Mouse (Mus musculus) ES-Bruce4 (cell line): Measurements from ENCODE around the gene Gm17660. TPM values are rescaled to one million over a fixed set of nuclear protein-coding genes. Genes with fewer than 3 reads are reported as not detected.
A peak's percentile ranks its signal among the peaks of the same experiment; 100 is the strongest.

Experiments
- H3K27ac ChIP-seq: 2 replicates; pipeline ENCODE4 v1.5.1; 2012; ENCODE audit warnings: low read length, inconsistent platforms; ENCODE audit not compliant: insufficient read depth
- H3K27me3 ChIP-seq: 2 replicates; pipeline ENCODE4 v1.6.1; 2012; ENCODE audit warnings: mild to moderate bottlenecking, low read length, inconsistent platforms; ENCODE audit not compliant: control insufficient read depth, poor library complexity, insufficient read depth, severe bottlenecking
- H3K36me3 ChIP-seq: 2 replicates; pipeline ENCODE4 v1.6.1; 2012; ENCODE audit warnings: inconsistent platforms, mild to moderate bottlenecking, low read length, moderate library complexity; ENCODE audit not compliant: control insufficient read depth, poor library complexity, insufficient read depth, severe bottlenecking
- H3K4me1 ChIP-seq: one replicate; pipeline ENCODE4 v1.8.1; 2011; ENCODE audit warnings: low read length; ENCODE audit not compliant: control insufficient read depth, insufficient read depth
- H3K4me3 ChIP-seq: 2 replicates; pipeline ENCODE4 v1.5.1; 2011; ENCODE audit warnings: low read depth, mild to moderate bottlenecking, low read length
- H3K9ac ChIP-seq: 2 replicates; pipeline ENCODE4 v1.6.1; 2012; ENCODE audit warnings: low read depth, mild to moderate bottlenecking, inconsistent platforms; ENCODE audit not compliant: poor library complexity, severe bottlenecking
- H3K9me3 ChIP-seq: replicated peaks from 2 replicates; pipeline ENCODE4 v1.6.1; 2012; ENCODE audit warnings: mild to moderate bottlenecking, low read length, inconsistent platforms; ENCODE audit not compliant: control insufficient read depth, poor library complexity, insufficient read depth, severe bottlenecking
- CTCF ChIP-seq: IDR thresholded peaks from one replicate; pipeline ENCODE4 v1.8.1; 2011; ENCODE audit warnings: low read depth, low read length
- EP300 ChIP-seq: IDR thresholded peaks from 2 replicates; pipeline ENCODE4 v1.6.1; 2011; ENCODE audit warnings: low read depth, low read length; ENCODE audit not compliant: insufficient read depth
- POLR2A ChIP-seq: IDR thresholded peaks from one replicate; pipeline ENCODE4 v1.8.1; 2011; ENCODE audit warnings: low read length; ENCODE audit not compliant: insufficient read depth
- polyA plus RNA-seq: library from polyadenylated mRNA; stranded (reverse); fragments of >200 nt; gene quantifications from 2 replicates; pipeline ENCODE4 v1.2.4, GENCODE M21; 2011; ENCODE audit warnings: low read depth; ENCODE audit not compliant: missing spikeins, insufficient read depth, insufficient read length

Gm17660 gene
- polyA plus RNA-seq, 1 experiment = not detected

GRCm38 (mm10) chr5:104061936-104062772 is 15.3 kb downstream of the Gm17660 start:
- no peaks in the 10 kb centered on the region for H3K27me3 ChIP-seq
- H3K9ac ChIP-seq = no peak overlapping the region
- H3K36me3 ChIP-seq = peaks cover 37% of the 10 kb centered on the region
- no peak overlapping the region for H3K27ac ChIP-seq
- H3K4me3 ChIP-seq = no peak overlapping the region
- H3K4me1 ChIP-seq = no peaks in the 10 kb centered on the region
- H3K9me3 ChIP-seq = peaks cover 34% of the 10 kb centered on the region
- no peak for TF ChIP-seq POLR2A
- TF ChIP-seq CTCF = no peak
- no peak for TF ChIP-seq EP300

DNA sequence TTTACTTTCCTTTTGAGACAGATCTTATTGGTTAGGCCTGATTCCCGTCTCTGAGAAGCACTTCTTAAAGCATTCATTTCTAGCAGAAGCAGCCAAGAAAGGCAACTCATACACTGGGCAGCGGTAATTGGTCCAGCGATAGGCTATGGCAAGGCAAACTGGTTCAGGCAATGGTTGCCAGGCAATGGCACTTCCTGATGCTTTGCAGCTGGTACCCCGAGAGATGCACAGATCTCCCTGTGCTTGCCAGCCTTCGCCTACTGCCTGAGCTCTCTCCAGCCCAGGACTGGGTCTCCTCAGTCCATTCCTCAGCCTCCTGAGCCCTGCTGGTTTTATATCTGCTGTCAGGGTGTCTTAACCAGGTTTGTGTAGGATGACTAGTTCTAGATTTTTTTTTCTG is 17.0 kb downstream of the Gm17660 start:
- H3K4me3 ChIP-seq = no peak overlapping the region
- no peak overlapping the region for H3K27ac ChIP-seq
- peaks cover 37% of the 10 kb centered on the region for H3K36me3 ChIP-seq
- no peak overlapping the region for H3K9ac ChIP-seq
- H3K9me3 ChIP-seq = peaks cover 34% of the 10 kb centered on the region
- TF ChIP-seq POLR2A (no peak), CTCF (no peak), EP300 (no peak)
- no peaks in the 10 kb centered on the region for H3K27me3 ChIP-seq
- no peaks in the 10 kb centered on the region for H3K4me1 ChIP-seq

DNA sequence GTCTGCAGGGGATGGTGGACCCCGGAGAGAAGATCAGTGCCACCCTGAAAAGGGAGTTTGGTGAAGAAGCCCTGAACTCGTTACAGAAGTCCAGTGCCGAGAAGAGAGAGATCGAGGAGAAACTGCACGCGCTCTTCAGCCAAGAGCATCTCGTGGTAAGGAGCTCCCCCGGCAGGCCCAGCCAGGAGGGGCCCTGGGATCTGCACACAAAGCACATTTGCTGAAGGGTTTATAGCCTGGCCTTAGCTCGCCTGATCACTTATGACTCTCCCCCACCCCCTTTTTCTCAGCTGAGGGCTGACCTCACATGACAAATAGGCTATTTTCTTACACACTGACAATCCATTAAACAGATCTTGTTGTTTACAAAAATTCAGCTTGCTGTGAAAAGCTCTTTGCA is 17.8 kb downstream of the Gm17660 start:
- Histone ChIP-seq H3K36me3 (peaks cover 31% of the 10 kb centered on the region), H3K4me1 (no peaks in the 10 kb centered on the region), H3K4me3 (no peak overlapping the region), H3K9ac (no peak overlapping the region), H3K27ac (no peak overlapping the region), H3K27me3 (no peaks in the 10 kb centered on the region), H3K9me3 (peaks cover 34% of the 10 kb centered on the region)
- no peak for TF ChIP-seq CTCF
- no peak for TF ChIP-seq POLR2A
- TF ChIP-seq EP300 = no peak

DNA sequence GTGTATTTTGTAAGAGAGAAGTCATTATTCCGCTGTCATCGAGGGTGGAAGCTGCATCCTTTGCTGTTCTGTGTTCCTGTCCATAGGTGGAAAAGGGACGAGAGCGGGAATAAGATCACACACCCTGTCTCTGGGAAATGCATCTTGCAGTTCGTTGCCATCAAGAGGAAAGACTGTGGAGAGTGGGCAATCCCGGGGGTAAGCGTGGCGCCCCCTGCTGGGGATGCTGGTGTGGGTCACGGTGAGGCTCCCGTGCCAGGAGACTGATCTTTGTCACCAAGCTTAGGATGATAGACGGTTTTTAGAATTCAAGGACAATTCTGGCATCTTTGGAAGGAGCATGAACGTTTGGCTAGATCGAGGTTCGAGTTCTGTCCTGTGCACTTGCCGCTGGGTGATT is 19.4 kb downstream of the Gm17660 start:
- H3K4me1 ChIP-seq = no peaks in the 10 kb centered on the region
- no peak overlapping the region for H3K4me3 ChIP-seq
- peak; percentile 77 for TF ChIP-seq CTCF
- no peak for TF ChIP-seq POLR2A
- no peaks in the 10 kb centered on the region for H3K27me3 ChIP-seq
- H3K9me3 ChIP-seq = peaks cover 25% of the 10 kb centered on the region
- H3K27ac ChIP-seq = no peak overlapping the region
- H3K9ac ChIP-seq = no peak overlapping the region
- H3K36me3 ChIP-seq = peaks cover 25% of the 10 kb centered on the region

DNA sequence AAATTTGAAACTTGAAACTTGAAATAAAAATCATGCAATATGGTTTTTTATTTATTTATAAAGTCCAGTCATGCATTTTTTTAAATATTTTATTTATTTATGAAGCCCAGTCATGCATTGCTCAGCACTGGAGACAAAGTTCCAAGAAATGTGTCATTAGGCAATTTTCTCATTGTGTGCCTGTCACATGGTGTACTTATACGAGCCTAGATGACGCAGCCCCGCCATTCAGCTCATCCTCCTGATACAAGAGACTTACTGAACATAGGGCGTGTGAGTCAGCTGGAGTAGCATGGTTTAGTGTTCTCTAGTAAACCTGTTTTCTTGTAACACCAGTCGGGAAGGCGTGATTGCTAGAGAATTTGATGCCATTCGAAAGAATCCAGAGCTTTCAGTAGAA is 21.1 kb downstream of the Gm17660 start:
- TF ChIP-seq POLR2A (no peak), EP300 (no peak), CTCF (no peak)

DNA sequence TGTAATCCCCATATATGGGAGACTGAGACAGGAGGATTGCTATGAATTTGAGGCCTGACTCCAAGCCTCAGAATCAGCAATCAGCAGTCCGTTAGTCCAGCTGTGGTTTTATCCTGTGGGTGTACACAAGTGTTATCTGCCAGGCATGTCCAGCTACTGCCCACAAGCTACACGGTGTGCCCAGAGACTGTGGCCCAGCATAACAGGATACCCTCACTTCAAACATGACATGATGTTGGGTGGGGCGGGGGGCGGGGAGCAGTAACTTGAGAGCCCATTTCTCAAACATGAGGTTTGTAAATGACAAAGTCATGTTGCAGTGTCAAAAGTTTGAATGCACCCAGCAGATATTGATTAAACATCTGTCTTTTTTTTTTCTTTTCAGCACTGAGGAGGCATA is 21.6 kb downstream of the Gm17660 start:
- no peak for TF ChIP-seq CTCF
- no peak for TF ChIP-seq EP300
- TF ChIP-seq POLR2A = no peak

More for the DNA sequence above, 21.1 kb downstream of the Gm17660 start:
- Histone ChIP-seq H3K9ac (no peak overlapping the region), H3K36me3 (peaks cover 20% of the 10 kb centered on the region), H3K27ac (no peak overlapping the region), H3K4me3 (no peak overlapping the region), H3K27me3 (no peaks in the 10 kb centered on the region), H3K9me3 (peaks cover 8% of the 10 kb centered on the region), H3K4me1 (no peaks in the 10 kb centered on the region)

More for the DNA sequence above, 21.6 kb downstream of the Gm17660 start:
- Histone ChIP-seq H3K9me3 (peaks cover 6% of the 10 kb centered on the region; the same call in 1 of the 2 replicates), H3K36me3 (peaks cover 20% of the 10 kb centered on the region), H3K4me1 (no peaks in the 10 kb centered on the region), H3K9ac (no peak overlapping the region), H3K27me3 (no peaks in the 10 kb centered on the region), H3K4me3 (no peak overlapping the region), H3K27ac (no peak overlapping the region)
